Mouse (Mus musculus): ENCODE results near the gene Kri1.
"Not testable (repeated sequence)": the region's sequence is repeated elsewhere in the genome, so short reads cannot be mapped to it uniquely, and the experiment has no call there.

Kri1 gene

DNA sequence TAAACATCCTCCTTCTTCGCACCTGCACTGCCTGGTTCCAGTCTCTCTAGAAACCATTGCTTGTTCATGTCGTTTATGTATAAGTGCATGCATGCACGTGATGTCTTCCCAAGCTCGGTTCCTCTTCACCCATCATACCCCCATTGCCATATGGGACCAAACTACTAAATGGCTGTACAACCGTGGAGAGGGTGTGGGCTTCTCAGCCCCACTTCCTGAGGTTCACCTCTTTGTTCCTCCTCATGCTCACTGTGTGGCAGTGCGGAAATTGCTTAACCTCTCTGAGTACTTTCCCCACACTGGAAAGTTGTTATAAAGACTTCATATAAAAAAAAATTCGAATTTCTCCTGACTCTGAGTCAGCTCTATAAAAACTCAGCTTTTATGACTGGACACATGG lies 28.9 kb upstream of the Kri1 start:
- no peak for DNase-seq (ENCODE audit: extremely low read depth, insufficient read length, low spot score)

DNA sequence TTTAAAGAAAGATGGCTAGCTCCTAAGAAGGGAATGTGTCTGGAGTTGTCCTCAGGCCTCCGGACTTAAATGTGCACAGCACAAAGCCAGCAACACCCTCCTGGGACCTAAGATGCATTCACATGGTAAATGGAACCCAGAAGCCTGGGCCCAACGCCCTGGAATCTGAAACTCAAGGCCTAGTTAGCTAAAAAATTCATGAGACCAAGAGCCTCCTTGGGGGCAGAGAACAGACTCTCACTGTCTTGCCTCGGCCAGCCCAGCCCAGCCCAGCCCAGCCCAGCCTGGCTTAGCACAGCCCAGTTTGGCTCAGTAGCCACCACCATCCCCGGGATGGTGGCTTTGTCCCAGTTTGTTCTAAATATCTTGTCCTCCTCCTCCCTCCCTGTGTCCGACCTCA lies 27.7 kb upstream of the Kri1 start:
- no peak for DNase-seq (ENCODE audit: extremely low read depth, insufficient read length, low spot score)

DNA sequence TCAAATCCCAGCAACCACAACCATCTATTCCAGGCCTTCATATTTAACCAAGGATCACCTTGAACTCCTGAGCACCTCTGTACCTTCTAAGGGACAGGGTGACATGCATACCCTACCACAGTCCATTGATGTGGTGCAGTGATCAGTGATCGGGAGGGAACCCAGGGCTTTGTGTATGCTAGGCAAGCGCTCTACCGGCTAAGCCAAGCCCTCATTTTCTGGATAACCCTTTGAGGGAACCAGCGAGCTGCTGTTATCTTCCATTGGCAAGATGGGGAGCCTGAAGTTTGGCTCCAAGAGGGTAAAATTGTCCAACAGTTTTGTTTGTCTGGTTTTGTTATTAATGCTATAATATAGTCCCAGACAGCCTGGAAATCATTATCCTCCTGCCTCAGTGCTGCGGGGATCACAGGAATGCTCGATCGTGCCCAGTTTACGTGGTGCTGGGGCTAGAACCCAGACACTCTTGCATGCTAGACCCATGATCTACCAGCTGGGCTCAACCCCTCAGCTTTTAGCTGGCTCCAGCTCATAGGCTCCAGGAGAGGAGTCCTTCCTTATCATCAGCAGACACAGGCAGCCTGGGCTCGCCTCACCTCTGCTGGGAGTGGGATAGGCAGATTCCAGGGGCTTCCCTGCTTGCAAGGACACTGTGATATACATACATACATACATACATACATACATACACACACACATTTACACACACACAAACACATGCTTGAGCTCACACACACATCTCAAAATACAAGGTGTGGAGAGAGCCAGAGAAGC lies 26.8 kb upstream of the Kri1 start:
- DNase-seq (ENCODE audit: extremely low read depth, insufficient read length, low spot score), result no peak

DNA sequence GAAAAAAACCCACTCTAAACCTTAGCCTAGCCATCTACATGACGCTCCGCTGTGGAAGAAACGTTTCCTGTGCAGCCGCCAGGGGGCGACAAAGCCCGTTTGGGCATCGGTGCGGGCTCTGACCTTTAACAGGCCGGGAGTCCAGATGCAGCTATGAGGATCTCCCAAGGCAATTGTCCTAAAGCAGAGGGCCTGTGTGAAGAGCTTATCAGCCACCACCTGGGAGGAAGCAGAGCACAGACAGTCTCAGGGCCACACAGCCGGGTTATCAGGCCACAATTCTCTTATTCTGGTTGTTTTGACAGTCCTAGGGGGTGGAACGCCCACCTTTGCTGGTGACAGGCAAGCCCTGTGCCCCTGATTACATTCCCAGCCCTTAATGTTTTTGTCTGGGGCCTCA lies 25.6 kb upstream of the Kri1 start:
- peak; percentile 70 for DNase-seq (ENCODE audit: extremely low read depth, insufficient read length, low spot score)

DNA sequence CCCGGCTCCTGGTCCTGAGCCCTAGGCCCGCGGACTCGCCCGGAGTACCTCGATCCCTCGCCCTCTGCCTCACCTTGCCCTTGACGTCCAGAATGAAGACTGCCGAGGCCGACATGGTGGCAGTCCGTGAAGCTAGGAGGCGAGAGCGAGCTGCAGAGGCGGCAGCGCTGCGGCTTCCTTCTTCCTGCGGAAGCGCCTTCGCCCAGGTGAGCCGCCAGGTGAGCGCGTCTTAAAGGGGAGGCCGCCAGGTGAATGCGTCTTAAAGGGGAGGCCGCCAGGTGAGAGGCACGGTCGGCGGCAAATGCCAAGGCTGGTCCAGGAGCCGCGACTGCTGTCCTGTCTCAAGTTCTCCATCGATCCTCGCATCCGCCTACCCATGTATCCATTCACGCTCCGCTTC lies 24.4 kb upstream of the Kri1 start, which contains the start of gene Ap1m2:
Ap1m2 (minus strand) TSS at position 204 of the 400 bp plus-strand sequence.
- DNase-seq (ENCODE audit: extremely low read depth, insufficient read length, low spot score), result no peak

- DNase-seq (ENCODE audit: extremely low read depth, insufficient read length, low spot score), result no peak
Measured at GRCm38 (mm10) chr9:21311695-21312094, 23.9 kb upstream of the Kri1 start.

GRCm38 (mm10) chr9:21309150-21309741 lies 21.5 kb upstream of the Kri1 start:
- DNase-seq (ENCODE audit: extremely low read depth, insufficient read length, low spot score), result no peak

GRCm38 (mm10) chr9:21305065-21305464 lies 17.3 kb upstream of the Kri1 start:
- no peak for DNase-seq (ENCODE audit: extremely low read depth, insufficient read length, low spot score)

DNA sequence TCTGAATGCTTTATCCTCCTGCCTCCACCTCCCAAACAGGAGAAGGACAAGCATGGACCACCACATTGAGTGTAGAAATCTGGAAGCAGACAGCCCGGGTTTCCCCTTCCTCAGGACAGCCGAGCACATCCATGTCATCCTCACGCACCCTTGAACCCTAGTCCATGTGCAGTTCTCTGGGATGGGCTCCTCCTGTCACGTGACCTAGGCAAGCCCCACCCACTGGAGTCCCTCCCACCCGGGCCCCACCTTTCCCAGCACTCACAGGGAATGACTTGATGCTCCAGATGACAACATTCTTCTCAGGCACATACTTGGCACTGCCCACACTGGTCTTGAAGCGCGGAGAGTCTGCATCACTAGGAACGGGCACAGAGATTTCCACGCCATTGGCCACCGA lies 11.2 kb upstream of the Kri1 start:
- DNase-seq (ENCODE audit: extremely low read depth, insufficient read length, low spot score), result no peak

GRCm38 (mm10) chr9:21292271-21292670 lies 4.5 kb upstream of the Kri1 start:
- no peak for DNase-seq (ENCODE audit: extremely low read depth, insufficient read length, low spot score)

DNA sequence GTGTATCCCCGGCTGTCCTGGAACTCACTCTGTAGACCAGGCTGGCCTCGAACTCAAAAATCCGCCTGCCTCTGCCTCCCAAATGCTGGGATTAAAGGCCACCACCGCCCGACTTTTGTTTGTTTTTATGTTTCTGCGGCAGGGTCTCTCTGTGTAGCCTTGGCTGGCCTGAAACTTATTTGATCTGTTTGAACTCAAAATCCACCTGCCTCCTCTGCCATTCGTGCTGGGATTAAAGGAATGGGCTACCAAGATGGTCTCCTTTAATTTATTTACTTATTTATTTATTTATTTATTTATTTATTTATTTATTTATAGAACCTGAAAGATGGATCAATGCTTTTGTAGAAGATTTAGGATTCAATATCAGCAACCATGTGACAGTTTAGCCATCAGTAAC lies 4.1 kb upstream of the Kri1 start:
- DNase-seq (ENCODE audit: extremely low read depth, insufficient read length, low spot score), result not testable (repeated sequence)

- peak; percentile 99 for DNase-seq (ENCODE audit: extremely low read depth, insufficient read length, low spot score)
Measured at GRCm38 (mm10) chr9:21291022-21291787, 3.4 kb upstream of the Kri1 start, which contains the start of gene Cdkn2d. Gene Cdkn2d (minus strand): TSS chr9:21291407.

GRCm38 (mm10) chr9:21290589-21290988 lies 2.8 kb upstream of the Kri1 start:
- no peak for DNase-seq (ENCODE audit: extremely low read depth, insufficient read length, low spot score)

GRCm38 (mm10) chr9:21289337-21289671 lies 1.5 kb upstream of the Kri1 start:
- DNase-seq (ENCODE audit: extremely low read depth, insufficient read length, low spot score), result no peak

DNA sequence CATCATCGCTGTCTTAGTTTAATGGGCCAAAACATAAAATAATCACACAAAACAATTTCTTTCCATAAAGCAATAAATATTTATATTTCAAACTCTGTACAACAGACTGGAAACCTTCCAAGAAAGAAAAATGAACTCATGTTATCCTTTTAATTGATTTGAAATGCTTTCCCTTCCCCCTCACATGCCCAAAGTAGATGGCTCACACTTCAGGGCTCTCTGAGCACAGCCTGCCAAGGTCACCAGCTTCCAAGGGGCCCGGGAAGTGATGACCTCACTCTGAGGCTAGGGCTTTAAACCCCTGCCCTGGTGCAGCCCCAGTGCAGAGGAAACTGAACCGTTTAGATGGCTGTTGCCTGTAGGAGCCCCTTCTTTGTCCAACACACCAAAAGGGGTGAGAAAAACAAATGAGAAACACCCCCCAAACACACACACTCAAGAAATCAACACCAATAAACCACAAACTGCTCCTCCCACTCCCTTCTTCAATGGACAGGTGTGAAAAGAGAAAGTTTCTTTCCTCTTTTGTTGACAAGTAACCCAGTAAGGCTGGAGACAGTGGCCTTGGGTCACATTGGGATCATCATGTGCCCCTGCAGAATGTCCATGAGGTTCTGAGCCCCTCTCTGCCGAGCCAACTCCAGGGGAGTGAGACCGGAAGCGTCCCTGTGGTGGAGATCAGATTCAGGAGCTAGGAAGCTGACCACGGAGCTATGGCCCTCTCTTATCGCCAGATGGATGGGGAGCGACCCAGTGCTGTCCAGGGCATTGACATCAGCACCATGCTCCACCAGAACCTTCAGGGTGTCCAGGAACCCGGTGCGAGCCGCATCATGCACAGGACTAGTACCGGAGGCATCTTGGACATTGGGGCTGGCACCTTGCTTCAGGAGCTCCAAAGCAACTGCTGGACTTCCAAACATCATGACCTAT lies 901 bp upstream of the Kri1 start:
- no peak for DNase-seq (ENCODE audit: extremely low read depth, insufficient read length, low spot score)

DNA sequence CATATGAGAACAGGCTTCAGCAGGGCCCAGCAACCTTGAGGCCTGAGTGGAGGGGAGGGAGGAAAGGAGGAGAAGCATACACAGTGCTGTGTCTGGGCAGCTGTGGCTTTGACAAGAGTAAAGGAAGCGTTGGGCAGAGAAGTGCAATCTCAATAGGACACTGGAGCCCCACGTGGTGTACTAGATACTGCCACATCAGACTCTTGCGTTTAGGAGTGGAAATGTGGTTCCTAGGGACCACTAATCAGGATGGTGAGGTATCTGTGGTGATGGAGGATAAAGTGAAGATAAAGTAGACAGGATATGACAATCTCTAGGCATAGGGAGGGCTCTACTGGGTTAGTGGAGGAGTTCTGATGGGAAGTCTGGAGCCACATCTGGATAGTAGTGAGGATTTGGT lies 1.0 kb downstream of the Kri1 start:
- DNase-seq (ENCODE audit: extremely low read depth, insufficient read length, low spot score), result no peak

DNA sequence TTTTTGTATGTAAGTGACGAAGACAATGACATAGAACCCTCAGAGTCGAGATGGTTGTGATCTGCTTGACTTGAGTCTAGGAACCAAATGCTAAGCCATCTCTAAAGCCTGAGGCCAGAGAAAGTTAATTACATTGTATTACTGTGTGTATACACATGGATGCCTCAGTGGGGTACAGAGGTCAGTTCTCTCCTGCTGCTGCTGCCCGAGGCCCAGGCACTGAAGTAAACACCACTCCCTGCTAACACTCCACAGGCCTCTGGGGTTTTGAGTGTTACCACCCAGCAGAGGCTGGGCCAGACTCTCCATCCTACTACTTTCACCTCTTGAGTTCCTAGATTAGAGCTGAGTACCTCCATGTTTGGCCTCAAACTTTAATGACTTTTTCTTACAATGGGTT lies 3.8 kb downstream of the Kri1 start:
- DNase-seq (ENCODE audit: extremely low read depth, insufficient read length, low spot score), result no peak

DNA sequence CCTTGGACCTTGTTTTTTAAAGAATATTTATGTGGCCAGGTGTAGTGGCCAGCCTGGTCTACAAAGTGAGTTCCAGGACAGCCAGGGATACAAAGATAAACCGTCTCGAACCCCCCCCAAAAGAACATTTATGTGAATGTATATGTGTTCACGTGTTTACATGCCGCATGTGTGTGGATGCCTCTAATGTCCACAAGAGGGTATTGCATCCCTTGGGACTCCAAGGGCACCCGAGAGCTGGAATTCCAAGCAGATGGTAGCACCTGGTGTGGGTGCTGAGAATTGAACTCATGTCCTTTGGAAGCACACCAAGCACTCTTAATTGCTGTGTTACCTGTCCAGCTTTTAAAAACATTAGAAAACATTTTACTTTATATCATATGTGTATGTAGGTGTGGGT lies 4.2 kb downstream of the Kri1 start:
- no peak for DNase-seq (ENCODE audit: extremely low read depth, insufficient read length, low spot score)

GRCm38 (mm10) chr9:21277776-21278175 lies 10.0 kb downstream of the Kri1 start:
- no peak for DNase-seq (ENCODE audit: extremely low read depth, insufficient read length, low spot score)

DNA sequence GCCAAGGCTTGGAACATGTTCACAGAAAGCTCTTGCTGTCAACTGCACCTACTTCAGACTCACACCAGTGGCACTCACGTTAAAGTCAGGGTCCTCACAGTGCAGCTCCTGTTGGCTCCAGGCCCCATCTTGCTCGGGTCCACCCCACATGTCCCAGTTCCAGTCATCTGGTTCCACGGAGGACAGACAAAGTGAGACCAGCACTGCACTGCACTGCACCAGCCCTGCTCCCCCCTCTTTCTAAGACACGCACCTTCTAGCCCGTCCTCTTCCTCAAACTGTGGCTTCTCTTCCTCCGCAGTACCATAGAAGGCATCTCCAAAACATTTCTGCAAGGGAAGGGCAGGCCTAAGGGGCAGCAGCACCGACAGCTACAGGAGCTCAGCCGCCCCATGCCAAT lies 11.5 kb downstream of the Kri1 start:
- no peak for DNase-seq (ENCODE audit: extremely low read depth, insufficient read length, low spot score)

GRCm38 (mm10) chr9:21275727-21276126 lies 12.0 kb downstream of the Kri1 start:
- DNase-seq (ENCODE audit: extremely low read depth, insufficient read length, low spot score), result no peak
